Mouse (Mus musculus) heart, embryonic 10.5 days (tissue): ENCODE measurements at regions not wholly inside any gene's neighbourhood (a gene's known extent, or its start where the extent isn't known, plus 50 kb on each side); places are given as distances from the start of the nearest gene placed in this dataset.

ENCODE experiments used
- DNase-seq: peaks from one replicate; pipeline ENCODE4 v3.0.0-alpha.2; 2017; ENCODE audit warnings: low spot score
- H3K27ac ChIP-seq: fragments of 300-500 bp; sonication (generic); 2 replicates; pipeline ENCODE4 v1.5.1; 2016; ENCODE audit warnings: mild to moderate bottlenecking
- H3K27me3 ChIP-seq: fragments of 300-500 bp; sonication (generic); 2 replicates; pipeline ENCODE4 v1.6.1; 2016; ENCODE audit warnings: mild to moderate bottlenecking; ENCODE audit not compliant: poor library complexity, insufficient read depth, severe bottlenecking
- H3K36me3 ChIP-seq: fragments of 300-500 bp; sonication (generic); 2 replicates; pipeline ENCODE4 v1.6.1; 2016; ENCODE audit warnings: mild to moderate bottlenecking, moderate library complexity
- H3K4me1 ChIP-seq: fragments of 300-500 bp; sonication (generic); 2 replicates; pipeline ENCODE4 v1.6.1; 2016; ENCODE audit warnings: mild to moderate bottlenecking
- H3K4me3 ChIP-seq: fragments of 300-500 bp; sonication (generic); 2 replicates; pipeline ENCODE4 v1.5.1; 2016; ENCODE audit warnings: mild to moderate bottlenecking, moderate library complexity
- H3K9me3 ChIP-seq: fragments of 300-500 bp; sonication (generic); 2 replicates; pipeline ENCODE4 v1.6.1; 2016; ENCODE audit warnings: mild to moderate bottlenecking, moderate library complexity
- WGBS: fragments of 180-500 bp; shearing (Covaris S2); methylation state at CpG from one replicate; pipeline ENCODE4 v1.1.7; 2016; 5-methylcytosine and 5-hydroxymethylcytosine counted together

GRCm38 (mm10) chr5:116809799-116810198 lies 218.2 kb upstream of the Srrm4 start:
- no peak for DNase-seq
- Histone ChIP-seq H3K4me1 (no peaks in the 10 kb centered on the region), H3K9me3 (no peaks in the 10 kb centered on the region), H3K36me3 (no peaks in the 10 kb centered on the region), H3K27me3 (no peaks in the 10 kb centered on the region), H3K4me3 (no peak overlapping the region), H3K27ac (no peak overlapping the region)
- 59% methylated on average over 2 of the region's 2 CpGs for WGBS

DNA sequence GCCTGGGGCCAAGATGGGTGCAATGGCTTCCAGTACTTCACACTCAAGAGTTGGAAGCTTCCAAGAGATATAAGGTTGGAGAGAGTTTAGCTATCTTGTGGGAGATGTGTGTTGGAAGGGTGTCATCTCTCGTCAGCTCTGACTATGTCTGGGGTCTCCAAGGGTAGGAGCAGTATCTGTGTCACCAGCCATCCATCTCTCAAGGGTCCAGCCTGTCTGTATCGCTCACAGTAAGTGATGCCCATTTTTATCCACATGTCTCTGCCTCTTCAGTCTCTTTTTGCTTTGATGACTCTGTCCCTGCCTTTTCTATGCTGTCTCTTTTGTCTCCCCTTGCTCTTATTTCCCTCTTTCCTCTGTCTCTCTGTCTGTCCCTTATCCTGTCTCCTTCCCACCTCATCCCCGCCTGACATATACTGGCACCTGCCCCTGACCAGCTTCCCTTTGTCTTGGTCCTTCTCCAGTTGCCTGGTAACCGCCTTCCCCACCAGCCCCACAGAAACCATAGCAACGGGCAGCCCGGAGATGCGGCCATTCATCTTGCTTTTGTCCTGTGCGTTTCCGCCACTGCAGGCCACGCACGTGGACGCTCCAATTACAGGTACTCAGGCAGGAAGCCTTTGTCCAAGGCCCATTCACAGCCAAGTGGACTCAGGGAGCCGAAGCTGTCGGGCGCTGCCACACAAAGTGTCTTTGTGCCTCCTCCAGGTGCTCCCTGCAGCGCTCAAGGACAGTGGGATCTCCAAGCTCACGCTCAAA lies 217.6 kb upstream of the Srrm4 start:
- Histone ChIP-seq H3K27ac (no peak overlapping the region), H3K27me3 (no peaks in the 10 kb centered on the region), H3K36me3 (no peaks in the 10 kb centered on the region), H3K4me1 (no peaks in the 10 kb centered on the region), H3K9me3 (no peaks in the 10 kb centered on the region), H3K4me3 (no peak overlapping the region)
- no peak for DNase-seq
- WGBS = 64% methylated on average over 17 of the region's 17 CpGs

DNA sequence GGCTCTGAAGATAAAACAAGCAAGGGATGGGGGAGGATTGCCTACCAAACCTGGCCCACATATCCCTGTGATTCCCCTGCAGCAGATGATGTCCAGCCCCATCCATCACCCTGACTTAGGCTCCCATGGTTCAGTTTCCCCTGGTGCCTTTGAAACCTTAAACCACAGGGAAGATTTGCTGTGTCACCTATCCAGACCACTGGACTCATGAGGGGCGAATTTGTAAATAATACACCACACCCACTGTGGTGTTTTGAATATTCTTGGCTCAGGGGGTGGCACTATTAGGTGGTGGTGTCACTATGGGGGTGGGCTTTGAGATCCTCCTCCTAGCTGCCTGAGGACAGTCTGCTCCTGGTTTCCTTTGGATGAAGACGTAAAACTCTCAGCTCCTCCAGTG lies 205.8 kb upstream of the Srrm4 start:
- H3K27me3 ChIP-seq = no peaks in the 10 kb centered on the region
- no peak overlapping the region for H3K27ac ChIP-seq
- no peaks in the 10 kb centered on the region for H3K4me1 ChIP-seq
- H3K4me3 ChIP-seq = no peak overlapping the region
- no peak for DNase-seq
- no peaks in the 10 kb centered on the region for H3K9me3 ChIP-seq
- 55% methylated on average over 2 of the region's 2 CpGs for WGBS
- no peaks in the 10 kb centered on the region for H3K36me3 ChIP-seq

DNA sequence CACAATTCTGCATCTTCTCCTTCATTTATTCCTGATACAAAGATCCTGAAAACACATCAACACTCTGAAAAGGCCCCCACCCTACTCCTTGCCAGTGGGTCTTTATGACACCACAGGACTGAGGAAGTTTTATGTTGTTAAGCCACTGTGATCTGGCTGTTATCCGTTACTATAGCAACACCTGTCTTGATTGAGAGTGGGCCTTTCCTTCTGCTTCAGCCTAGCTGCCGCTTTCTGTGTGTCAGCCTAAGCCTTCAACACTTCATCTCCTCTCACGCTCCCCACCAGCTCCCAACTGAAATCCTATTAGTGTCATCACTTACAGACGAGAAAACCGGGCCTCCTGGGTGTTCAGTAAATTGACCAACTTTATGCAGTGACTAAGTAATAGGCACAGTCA lies 203.6 kb upstream of the Srrm4 start:
- Histone ChIP-seq H3K27me3 (no peaks in the 10 kb centered on the region), H3K9me3 (no peaks in the 10 kb centered on the region), H3K4me1 (no peaks in the 10 kb centered on the region), H3K36me3 (no peaks in the 10 kb centered on the region), H3K27ac (no peak overlapping the region), H3K4me3 (no peak overlapping the region)
- DNase-seq = no peak
- WGBS = 26% methylated on average over 5 of the region's 5 CpGs

- WGBS = 72% methylated on average over 8 of the region's 8 CpGs
- H3K36me3 ChIP-seq = no peaks in the 10 kb centered on the region
- H3K27me3 ChIP-seq = no peaks in the 10 kb centered on the region
- no peaks in the 10 kb centered on the region for H3K9me3 ChIP-seq
- no peak overlapping the region for H3K27ac ChIP-seq
- H3K4me3 ChIP-seq = no peak overlapping the region
- no peaks in the 10 kb centered on the region for H3K4me1 ChIP-seq
- DNase-seq = no peak
These were observed 198.8 kb upstream of the Srrm4 start for GRCm38 (mm10) chr5:116790419-116790818.

DNA sequence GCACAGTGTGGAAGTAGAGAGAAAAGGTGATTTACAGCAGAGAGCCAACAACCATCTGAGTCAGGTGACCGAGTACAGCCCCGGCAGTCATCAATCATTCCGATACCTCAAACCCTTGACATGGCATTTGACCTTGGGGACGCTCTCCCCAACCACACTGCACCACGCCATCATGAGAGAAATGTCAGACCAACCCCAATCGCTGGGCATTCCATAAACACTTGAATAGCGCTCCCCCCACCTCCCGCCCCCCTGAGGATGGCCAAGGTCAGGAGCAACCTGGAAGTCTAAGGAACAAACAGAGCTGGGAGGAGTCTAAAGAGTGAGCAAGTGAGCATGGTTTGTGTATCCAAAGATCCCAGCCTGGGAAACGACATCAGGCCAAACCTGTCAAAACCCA lies 198.2 kb upstream of the Srrm4 start:
- DNase-seq = no peak
- WGBS = 76% methylated on average over 9 of the region's 9 CpGs
- no peak overlapping the region for H3K27ac ChIP-seq
- no peaks in the 10 kb centered on the region for H3K9me3 ChIP-seq
- no peaks in the 10 kb centered on the region for H3K4me1 ChIP-seq
- no peak overlapping the region for H3K4me3 ChIP-seq
- H3K36me3 ChIP-seq = no peaks in the 10 kb centered on the region
- no peaks in the 10 kb centered on the region for H3K27me3 ChIP-seq

- no peaks in the 10 kb centered on the region for H3K27me3 ChIP-seq
- no peaks in the 10 kb centered on the region for H3K4me1 ChIP-seq
- no peak overlapping the region for H3K4me3 ChIP-seq
- H3K36me3 ChIP-seq = no peaks in the 10 kb centered on the region
- no peak for DNase-seq
- no peak overlapping the region for H3K27ac ChIP-seq
- H3K9me3 ChIP-seq = no peaks in the 10 kb centered on the region
- whole genome bisulfite sequencing = 35% methylated on average over 2 of the region's 2 CpGs
These were observed 184.8 kb upstream of the Srrm4 start for GRCm38 (mm10) chr5:116776450-116776849.

DNA sequence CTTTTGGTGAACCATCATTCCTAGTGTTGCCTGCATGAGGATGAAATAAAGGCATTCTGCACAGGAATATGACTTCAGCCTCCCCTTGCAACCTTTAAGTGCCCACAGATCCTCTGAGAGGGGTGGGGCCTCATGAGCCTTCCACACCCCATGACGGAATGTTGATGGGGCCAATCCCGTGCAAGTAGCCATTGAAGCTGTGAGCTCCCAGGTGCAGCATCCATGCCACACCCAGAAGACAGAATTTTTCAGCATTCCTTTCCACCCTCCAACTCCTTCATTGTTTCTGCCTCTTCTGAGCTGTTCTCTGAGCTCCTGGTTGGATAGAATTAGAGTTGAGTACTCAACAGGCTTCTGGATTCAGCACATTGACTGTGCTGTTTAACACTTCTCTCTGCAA lies 174.6 kb upstream of the Srrm4 start:
- H3K27me3 ChIP-seq = no peaks in the 10 kb centered on the region
- no peak overlapping the region for H3K27ac ChIP-seq
- no peaks in the 10 kb centered on the region for H3K4me1 ChIP-seq
- WGBS = 63% methylated on average over 2 of the region's 2 CpGs
- no peak overlapping the region for H3K4me3 ChIP-seq
- H3K36me3 ChIP-seq = no peaks in the 10 kb centered on the region
- 0 out of 2 replicates have a peak, but pooled peaks cover 6% of the 10 kb centered on the region for H3K9me3 ChIP-seq
- DNase-seq = no peak

DNA sequence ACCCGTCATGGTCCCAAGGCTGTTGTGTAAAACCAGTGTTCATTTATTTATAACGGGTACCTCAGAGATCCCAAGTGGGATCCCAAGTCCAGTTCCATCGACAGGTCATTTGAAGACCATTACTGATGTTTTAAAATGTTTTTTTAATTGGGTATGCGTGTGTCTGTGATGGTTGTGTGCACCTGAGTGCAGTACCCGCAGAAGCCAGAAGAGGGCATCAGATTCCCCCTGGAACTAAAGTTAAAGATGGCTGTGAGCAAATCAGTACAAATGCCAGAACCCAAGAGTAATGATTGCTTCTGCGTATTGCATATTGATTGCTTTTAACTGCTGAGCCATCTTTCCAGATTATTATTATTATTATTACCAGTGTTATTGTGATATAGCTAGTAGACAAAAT lies 169.7 kb upstream of the Srrm4 start:
- Histone ChIP-seq H3K4me1 (no peaks in the 10 kb centered on the region), H3K27me3 (no peaks in the 10 kb centered on the region), H3K36me3 (no peaks in the 10 kb centered on the region), H3K4me3 (no peak overlapping the region), H3K9me3 (0 out of 2 replicates have a peak, but pooled peaks cover 6% of the 10 kb centered on the region), H3K27ac (no peak overlapping the region)
- no peak for DNase-seq
- 84% methylated on average over 6 of the region's 6 CpGs for WGBS

- H3K9me3 ChIP-seq = no peaks in the 10 kb centered on the region
- no peak overlapping the region for H3K27ac ChIP-seq
- H3K4me3 ChIP-seq = no peak overlapping the region
- H3K27me3 ChIP-seq = no peaks in the 10 kb centered on the region
- H3K36me3 ChIP-seq = no peaks in the 10 kb centered on the region
- DNase-seq = no peak
- WGBS = 82% methylated on average over 14 of the region's 14 CpGs
- no peaks in the 10 kb centered on the region for H3K4me1 ChIP-seq
These were observed 167.1 kb upstream of the Srrm4 start for GRCm38 (mm10) chr5:116758687-116759086.

GRCm38 (mm10) chr5:116752941-116753340 lies 161.3 kb upstream of the Srrm4 start:
- Histone ChIP-seq H3K27ac (no peak overlapping the region), H3K4me1 (no peaks in the 10 kb centered on the region), H3K27me3 (no peaks in the 10 kb centered on the region), H3K4me3 (no peak overlapping the region), H3K9me3 (no peaks in the 10 kb centered on the region), H3K36me3 (no peaks in the 10 kb centered on the region)
- no peak for DNase-seq
- WGBS = 72% methylated on average over 2 of the region's 2 CpGs

GRCm38 (mm10) chr5:116752096-116752495 lies 160.5 kb upstream of the Srrm4 start:
- 71% methylated on average over 1 of the region's 1 CpGs for WGBS
- no peaks in the 10 kb centered on the region for H3K36me3 ChIP-seq
- no peak for DNase-seq
- no peaks in the 10 kb centered on the region for H3K9me3 ChIP-seq
- no peak overlapping the region for H3K4me3 ChIP-seq
- no peaks in the 10 kb centered on the region for H3K4me1 ChIP-seq
- H3K27ac ChIP-seq = no peak overlapping the region
- H3K27me3 ChIP-seq = no peaks in the 10 kb centered on the region

GRCm38 (mm10) chr5:116745776-116746175 lies 154.2 kb upstream of the Srrm4 start:
- Histone ChIP-seq H3K27ac (no peak overlapping the region), H3K36me3 (no peaks in the 10 kb centered on the region), H3K27me3 (no peaks in the 10 kb centered on the region), H3K9me3 (no peaks in the 10 kb centered on the region), H3K4me1 (no peaks in the 10 kb centered on the region), H3K4me3 (no peak overlapping the region)
- WGBS = 81% methylated on average over 4 of the region's 4 CpGs
- DNase-seq = no peak

DNA sequence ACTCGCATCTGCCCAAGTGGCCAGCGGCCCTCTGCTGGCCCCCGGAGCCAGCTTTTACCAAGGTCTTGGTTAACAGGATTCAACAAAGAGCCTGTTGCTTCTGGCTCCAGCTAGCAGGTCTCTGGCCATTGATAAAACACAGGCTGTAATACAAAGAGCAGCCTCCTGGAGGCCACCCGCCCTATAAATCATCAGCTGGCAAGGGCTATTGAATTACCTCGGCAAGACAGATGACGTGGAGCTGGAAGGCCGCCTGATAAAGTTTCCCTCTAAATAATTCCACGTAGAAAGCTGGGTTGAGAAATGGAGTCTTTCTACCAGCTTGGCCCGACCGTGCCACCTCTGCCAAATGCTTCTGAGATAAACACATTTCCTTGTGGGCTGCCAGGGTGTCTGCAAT lies 152.8 kb upstream of the Srrm4 start:
- H3K36me3 ChIP-seq = no peaks in the 10 kb centered on the region
- WGBS = 55% methylated on average over 10 of the region's 10 CpGs
- no peak overlapping the region for H3K27ac ChIP-seq
- no peaks in the 10 kb centered on the region for H3K4me1 ChIP-seq
- H3K4me3 ChIP-seq = no peak overlapping the region
- H3K27me3 ChIP-seq = no peaks in the 10 kb centered on the region
- H3K9me3 ChIP-seq = no peaks in the 10 kb centered on the region
- DNase-seq = no peak
